Mouse (Mus musculus) forebrain, embryonic 14.5 days (tissue): ENCODE measurements around the gene Hes3. TPM values are rescaled to one million over a fixed set of nuclear protein-coding genes. Genes with fewer than 3 reads are reported as not detected.

Source experiments
- ATAC-seq: fragments of 200-750 bp; cut with Nextera tagmentation; 2 replicates; pipeline ENCODE4 v1.8.0; 2017; ENCODE audit warnings: mild to moderate bottlenecking, moderate library complexity
- DNase-seq: peaks from one replicate; pipeline ENCODE4 v3.0.0-alpha.2; 2015; ENCODE audit warnings: low spot score
- H3K27ac ChIP-seq: fragments of 300-500 bp; sonication (generic); 2 replicates; pipeline ENCODE4 v1.5.1; 2014; ENCODE audit warnings: low read depth, mild to moderate bottlenecking, control low read depth, low read length, moderate library complexity
- H3K27me3 ChIP-seq: fragments of 300-500 bp; sonication (generic); replicated peaks from 2 replicates; pipeline ENCODE4 v1.6.1; 2014; ENCODE audit warnings: low read length, control low read depth, mixed read lengths; ENCODE audit not compliant: control insufficient read depth, insufficient read depth
- H3K36me3 ChIP-seq: fragments of 300-500 bp; sonication (generic); 2 replicates; pipeline ENCODE4 v1.6.1; 2014; ENCODE audit warnings: low read length, control low read depth; ENCODE audit not compliant: control insufficient read depth, insufficient read depth
- H3K4me1 ChIP-seq: fragments of 300-500 bp; sonication (generic); 2 replicates; pipeline ENCODE4 v1.6.1; 2014; ENCODE audit warnings: antibody characterized with exemption, low read length, control low read depth; ENCODE audit not compliant: control insufficient read depth, insufficient read depth
- H3K4me2 ChIP-seq: fragments of 300-500 bp; sonication (generic); 2 replicates; pipeline ENCODE4 v1.6.1; 2014; ENCODE audit warnings: mild to moderate bottlenecking, control low read depth, low read length
- H3K4me3 ChIP-seq: fragments of 300-500 bp; sonication (generic); 2 replicates; pipeline ENCODE4 v1.5.1; 2014; ENCODE audit warnings: low read depth, low read length, control low read depth
- H3K9ac ChIP-seq: fragments of 300-500 bp; sonication (generic); 2 replicates; pipeline ENCODE4 v1.6.1; 2014; ENCODE audit warnings: mild to moderate bottlenecking, low read length, control low read depth, moderate library complexity
- H3K9me3 ChIP-seq: fragments of 300-500 bp; sonication (generic); replicated peaks from 2 replicates; pipeline ENCODE4 v1.6.1; 2016; ENCODE audit warnings: low read length, control low read depth, mixed read lengths; ENCODE audit not compliant: control insufficient read depth
- WGBS: fragments of 180-500 bp; shearing (Covaris S2); extraction: QIAGEN DNeasy Blood & Tissue Kit; methylation state at CpG from one replicate; pipeline ENCODE4 v1.1.7; 2014; 5-methylcytosine and 5-hydroxymethylcytosine counted together
- polyA plus RNA-seq: library from polyadenylated mRNA; unstranded; fragments of >200 nt; fragmentation: Nextera tagmentation; extraction: Ambion mirVana; gene quantifications from 2 replicates; pipeline ENCODE4 v1.2.1, GENCODE M21; 2014

Hes3 gene
- polyA plus RNA-seq, 1 experiment from 2014 or later, result not detected

DNA sequence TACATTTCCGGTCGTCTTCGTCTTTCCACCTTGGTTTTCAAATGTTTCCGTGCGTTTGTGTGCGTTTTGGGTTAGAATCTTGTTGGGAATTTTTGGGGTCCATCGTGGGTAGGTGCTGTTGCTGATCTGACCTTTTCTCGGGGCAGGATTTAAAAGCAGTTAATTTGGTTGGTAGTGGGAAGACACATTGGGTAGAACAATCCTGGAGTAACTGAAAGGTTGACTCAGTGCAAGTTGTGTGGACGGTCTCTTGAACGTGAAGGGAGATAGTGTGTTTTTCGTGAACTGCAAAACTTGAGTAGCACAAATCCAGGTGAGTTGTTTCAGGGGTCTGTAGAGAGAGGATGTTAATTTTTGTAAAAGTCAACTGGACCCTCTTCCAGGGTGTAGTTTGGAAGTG is 35.1 kb upstream of the Hes3 start:
- H3K4me2 ChIP-seq, result peak overlapping the region; percentile 89

DNA sequence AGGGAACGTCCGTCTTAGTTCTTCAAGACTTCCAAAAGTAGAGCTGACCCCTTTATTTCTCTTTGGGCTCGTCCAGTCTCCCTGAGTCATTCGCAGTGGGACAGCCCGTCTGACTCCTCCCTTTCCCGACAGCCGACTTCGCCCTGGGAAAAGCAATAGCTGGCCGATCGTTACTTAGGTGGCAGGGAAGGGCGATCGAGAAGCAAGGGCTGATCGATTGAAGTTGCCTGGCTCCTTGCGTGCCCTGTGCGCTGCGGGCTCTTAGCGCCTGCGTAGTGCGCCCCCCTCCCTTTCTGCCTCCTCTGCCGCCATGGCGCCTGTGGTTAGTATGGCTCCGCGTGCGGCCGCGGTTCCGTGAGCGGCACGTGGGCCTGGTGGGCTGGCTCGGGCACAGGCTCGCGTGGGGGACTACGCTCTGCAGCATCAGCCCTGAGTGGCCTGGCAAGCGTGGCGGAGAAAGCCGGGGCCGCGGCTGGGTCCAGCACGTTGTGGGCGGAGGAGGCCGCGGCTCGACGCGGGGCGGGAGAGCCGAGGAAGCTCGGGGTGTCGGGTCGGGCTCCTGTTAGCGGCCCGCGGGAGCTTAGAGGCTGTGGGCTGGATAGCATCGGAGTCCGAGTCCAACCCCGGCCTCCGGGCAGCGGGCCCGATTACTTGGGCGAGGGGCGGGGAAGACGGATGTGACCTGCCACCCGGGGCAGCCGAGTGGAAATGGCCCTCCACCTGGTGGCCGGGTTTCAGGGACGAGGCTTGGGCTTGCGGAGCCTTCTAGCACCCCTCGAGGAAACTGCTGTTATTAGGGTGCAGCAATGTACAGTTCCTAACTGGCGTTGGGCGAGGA is 34.3 kb upstream of the Hes3 start, which contains the start of gene Rpl22:
Rpl22 (plus strand) TSS at position 169 of the 838 bp plus-strand sequence.
- Histone ChIP-seq H3K4me1 (peaks cover 7% of the 10 kb centered on the region; the same call in 1 of the 2 replicates), H3K27ac (peak within 1 kb of the TSS; percentile 48), H3K4me3 (peak within 1 kb of the TSS; percentile 97), H3K36me3 (peaks cover 30% of the 10 kb centered on the region), H3K4me2 (peak within 1 kb of the TSS; percentile 89), H3K9ac (peak within 1 kb of the TSS; percentile 93), H3K27me3 (no peaks in the 10 kb centered on the region), H3K9me3 (no peaks in the 10 kb centered on the region)
- under 1% methylated on average over 69 of the region's 70 CpGs for WGBS
- DNase-seq, result peak; percentile 99
- ATAC-seq, result peak; percentile 98

More for the DNA sequence above, 35.1 kb upstream of the Hes3 start:
- DNase-seq, result no peak
- no peak overlapping the region for H3K27ac ChIP-seq
- no peaks in the 10 kb centered on the region for H3K27me3 ChIP-seq
- no peaks in the 10 kb centered on the region for H3K9me3 ChIP-seq
- H3K9ac ChIP-seq, result peak overlapping the region; percentile 93
- WGBS, result 2% methylated on average over 11 of the region's 11 CpGs
- ATAC-seq, result no peak
- peak overlapping the region; percentile 97 for H3K4me3 ChIP-seq
- peaks cover 38% of the 10 kb centered on the region for H3K36me3 ChIP-seq
- H3K4me1 ChIP-seq, result peaks cover 7% of the 10 kb centered on the region; the same call in 1 of the 2 replicates

DNA sequence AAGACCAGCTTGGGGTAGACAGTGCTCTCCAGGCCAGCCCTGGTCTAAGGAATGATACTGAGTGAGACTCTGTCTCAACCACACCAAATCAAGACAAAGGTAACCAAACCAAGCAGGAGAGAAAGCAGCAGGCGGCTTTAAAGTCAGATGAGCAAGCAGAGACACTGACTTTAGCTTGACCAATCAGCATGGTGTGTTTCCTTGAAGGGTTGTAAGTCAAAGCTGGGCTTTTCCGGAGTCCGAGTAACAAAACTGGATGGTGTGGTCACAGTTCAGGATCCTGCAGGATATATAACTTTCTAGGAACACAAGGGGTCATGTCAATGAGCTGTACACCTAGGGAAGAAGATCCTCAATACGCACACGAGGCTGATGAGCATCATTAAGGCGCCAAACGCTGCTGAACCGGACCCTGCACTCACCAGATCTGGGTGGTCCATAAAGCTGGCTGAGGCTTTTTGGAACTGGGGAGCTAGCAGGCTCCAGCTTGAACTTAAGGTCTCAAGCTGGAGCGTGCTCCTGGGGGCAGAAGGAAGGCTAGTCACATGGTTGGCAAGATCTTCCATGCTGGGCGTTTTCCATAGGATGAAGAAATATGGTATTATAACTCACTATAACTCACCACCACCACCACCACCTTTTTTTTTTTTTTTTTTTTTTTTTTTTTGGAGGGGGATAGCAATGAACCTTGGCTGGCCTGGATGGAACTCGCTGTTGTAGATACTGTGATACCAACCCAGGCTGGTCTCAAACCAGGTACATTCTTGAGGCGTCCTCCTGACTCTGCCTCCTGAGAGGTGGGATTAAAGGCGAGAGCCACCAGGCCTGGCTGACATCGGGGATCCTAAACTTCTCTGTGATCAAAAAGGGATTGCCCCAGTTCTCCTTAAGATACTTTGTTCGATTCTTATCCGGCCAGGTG is 33.4 kb upstream of the Hes3 start:
- no peak overlapping the region for H3K27ac ChIP-seq
- peak overlapping the region; percentile 32 for H3K4me2 ChIP-seq
- H3K9me3 ChIP-seq, result no peaks in the 10 kb centered on the region
- H3K9ac ChIP-seq, result 0 out of 2 replicates have a peak overlapping the region, but pooled peaks have one; percentile 29
- H3K27me3 ChIP-seq, result no peaks in the 10 kb centered on the region
- ATAC-seq (peak; percentile 40), DNase-seq (no peak)
- H3K36me3 ChIP-seq, result peaks cover 21% of the 10 kb centered on the region
- H3K4me1 ChIP-seq, result peaks cover 7% of the 10 kb centered on the region; the same call in 1 of the 2 replicates
- H3K4me3 ChIP-seq, result peak overlapping the region; percentile 97; the same call in 1 of the 2 replicates
- WGBS, result 57% methylated on average over 16 of the region's 16 CpGs

DNA sequence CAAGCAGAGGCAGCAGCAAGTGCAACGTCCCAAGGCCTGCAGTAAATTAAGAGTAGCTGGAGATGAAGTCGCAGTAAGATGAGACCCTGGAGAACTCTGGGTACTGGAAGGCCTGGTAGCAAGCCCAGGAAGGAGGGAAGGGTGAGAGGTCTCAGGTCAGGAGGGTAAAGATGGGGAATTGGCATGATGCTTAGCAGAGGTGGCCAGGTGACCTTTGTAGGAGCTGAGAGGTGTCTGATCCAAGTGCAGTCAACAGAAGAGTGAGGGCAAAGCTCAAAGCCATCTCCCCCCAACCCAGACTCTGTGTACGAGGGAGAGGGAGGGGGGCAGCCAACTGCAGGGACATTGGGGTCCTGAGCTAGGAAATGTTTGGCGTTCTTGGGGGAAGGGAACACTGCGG is 30.0 kb upstream of the Hes3 start:
- peaks cover 22% of the 10 kb centered on the region for H3K27me3 ChIP-seq
- ATAC-seq (no peak), DNase-seq (no peak)
- H3K4me1 ChIP-seq, result peaks cover 1% of the 10 kb centered on the region; the same call in 1 of the 2 replicates
- no peak overlapping the region for H3K4me2 ChIP-seq
- 63% methylated on average over 5 of the region's 5 CpGs for WGBS
- H3K9ac ChIP-seq, result no peak overlapping the region
- H3K36me3 ChIP-seq, result no peaks in the 10 kb centered on the region
- no peak overlapping the region for H3K27ac ChIP-seq
- H3K4me3 ChIP-seq, result no peak overlapping the region
- no peaks in the 10 kb centered on the region for H3K9me3 ChIP-seq

DNA sequence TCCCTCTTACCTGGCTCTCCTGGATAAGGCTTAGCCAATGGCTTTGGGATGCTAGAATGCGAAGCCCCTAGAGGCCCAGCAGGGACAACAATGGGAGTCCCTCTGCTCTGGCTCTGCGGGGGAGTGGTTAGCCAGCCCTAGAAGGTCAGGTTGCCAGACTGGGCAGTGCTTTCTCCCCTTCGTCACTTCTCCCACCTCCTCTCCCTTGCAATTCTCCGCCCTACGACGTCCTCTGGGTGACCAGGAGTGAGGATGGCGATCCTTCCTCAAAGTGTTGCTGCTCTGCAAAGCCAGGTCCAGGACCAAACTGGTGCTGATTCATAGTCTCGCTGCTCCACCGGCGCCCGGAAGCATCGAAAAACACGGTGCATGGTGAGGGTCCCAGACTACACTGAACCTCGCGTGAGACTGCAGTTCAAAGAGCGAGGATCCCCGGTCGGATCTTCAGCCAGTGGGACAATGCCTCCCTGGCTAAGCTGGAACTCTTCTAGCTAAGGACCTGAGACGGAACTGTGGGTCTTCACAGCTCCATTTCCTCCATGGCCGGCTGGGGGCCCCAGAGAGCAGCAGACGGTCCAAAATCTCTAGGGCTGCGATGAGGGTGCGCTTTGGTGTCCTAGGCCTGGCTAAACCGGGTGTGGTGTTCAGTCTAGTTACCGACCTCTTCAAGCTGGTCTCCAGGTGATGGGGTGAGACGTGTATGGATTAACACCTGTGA is 27.2 kb upstream of the Hes3 start, which contains the start of gene Rnf207:
Rnf207 (minus strand) TSS at position 477 of the 718 bp plus-strand sequence.
- H3K36me3 ChIP-seq, result no peaks in the 10 kb centered on the region
- ATAC-seq (0 out of 2 replicates have a peak, but pooled peaks have one; percentile 23), DNase-seq (no peak)
- WGBS, result 4% methylated on average over 26 of the region's 26 CpGs
- H3K4me3 ChIP-seq, result no peak within 1 kb of the TSS
- H3K4me2 ChIP-seq, result peak within 1 kb of the TSS; percentile 23; the same call in 1 of the 2 replicates
- no peaks in the 10 kb centered on the region; the same call in 1 of the 2 replicates for H3K4me1 ChIP-seq
- peak within 1 kb of the TSS; percentile 40; the same call in 1 of the 2 replicates for H3K9ac ChIP-seq
- H3K27ac ChIP-seq, result no peak within 1 kb of the TSS
- H3K27me3 ChIP-seq, result peaks cover 49% of the 10 kb centered on the region
- H3K9me3 ChIP-seq, result no peaks in the 10 kb centered on the region

DNA sequence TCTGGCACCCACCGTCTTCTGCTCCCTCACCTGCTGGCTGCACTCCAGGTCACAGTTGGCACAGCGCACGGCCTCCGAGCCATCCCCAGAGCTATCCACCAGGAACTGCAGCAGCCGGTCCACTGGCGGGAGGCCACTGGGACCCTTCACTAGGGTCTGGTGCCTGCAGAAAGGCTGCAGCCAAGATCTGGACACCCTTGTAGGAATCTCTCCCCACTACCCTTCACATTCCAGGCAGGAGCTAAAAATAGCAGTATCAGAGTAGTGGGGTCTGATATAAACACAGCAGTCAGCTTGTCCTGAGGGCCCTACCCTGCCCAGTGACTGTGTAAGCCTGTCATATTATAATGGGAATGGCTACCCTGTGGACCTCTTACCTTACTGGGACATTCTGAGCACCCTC is 26.2 kb upstream of the Hes3 start:
- H3K4me2 ChIP-seq, result no peak overlapping the region
- no peak overlapping the region for H3K4me3 ChIP-seq
- H3K36me3 ChIP-seq, result no peaks in the 10 kb centered on the region
- DNase-seq, result no peak
- WGBS, result 74% methylated on average over 6 of the region's 6 CpGs
- peaks cover 7% of the 10 kb centered on the region for H3K4me1 ChIP-seq
- no peak for ATAC-seq
- no peak overlapping the region for H3K27ac ChIP-seq
- H3K27me3 ChIP-seq, result peaks cover 59% of the 10 kb centered on the region
- H3K9ac ChIP-seq, result no peak overlapping the region
- H3K9me3 ChIP-seq, result no peaks in the 10 kb centered on the region

DNA sequence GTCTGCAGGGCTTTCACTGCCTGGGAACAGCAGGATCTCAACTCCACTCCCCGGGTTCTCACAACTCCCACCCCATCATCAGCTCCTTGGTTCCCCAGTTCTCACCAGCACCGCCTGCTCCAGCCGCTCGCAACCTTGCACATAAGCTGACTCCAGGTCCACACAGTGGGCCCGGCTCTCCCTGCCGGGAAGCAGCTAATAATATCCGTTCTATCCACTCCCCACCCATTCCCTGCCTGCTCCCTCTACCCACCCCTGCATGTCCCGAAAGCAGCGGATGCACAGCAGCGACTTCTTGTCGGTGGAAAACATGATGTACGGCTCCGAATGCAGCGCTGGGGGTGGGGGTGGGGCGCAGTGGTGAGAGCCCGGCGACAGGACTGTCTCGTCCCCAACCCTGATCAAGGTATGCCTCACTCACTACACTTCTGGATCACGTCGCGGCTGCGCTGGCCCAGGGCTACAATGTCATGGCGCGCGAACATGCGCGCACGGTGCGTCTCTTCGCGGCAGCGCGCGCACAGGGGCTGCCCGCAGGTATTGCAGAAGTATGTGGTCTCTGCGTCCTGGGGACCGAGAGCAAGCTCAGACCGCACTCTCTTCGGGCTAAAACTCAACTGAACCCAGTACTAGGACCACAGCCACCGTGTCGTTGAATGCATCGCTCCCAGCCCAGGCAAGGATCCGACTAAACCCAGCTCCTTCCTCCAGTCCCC is 24.2 kb upstream of the Hes3 start:
- ATAC-seq, result no peak
- WGBS, result under 1% methylated on average over 43 of the region's 43 CpGs
- Histone ChIP-seq H3K4me2 (peak overlapping the region; percentile 44), H3K4me3 (peak overlapping the region; percentile 22), H3K27me3 (peaks cover 79% of the 10 kb centered on the region), H3K36me3 (no peaks in the 10 kb centered on the region), H3K9ac (0 out of 2 replicates have a peak overlapping the region, but pooled peaks have one; percentile 25), H3K27ac (no peak overlapping the region), H3K9me3 (no peaks in the 10 kb centered on the region), H3K4me1 (peaks cover 7% of the 10 kb centered on the region)
- no peak for DNase-seq
